Mouse (Mus musculus) olfactory bulb, adult 2 months (tissue): ENCODE measurements around the gene Calhm6.

Experiments used
- CTCF ChIP-seq: fragments of 200-500 bp; IDR thresholded peaks from 2 replicates; pipeline ENCODE4 v1.5.1; 2012; ENCODE audit warnings: low read depth, mild to moderate bottlenecking, low read length, moderate library complexity; ENCODE audit not compliant: insufficient read depth
- POLR2A ChIP-seq: fragments of 200-500 bp; IDR thresholded peaks from 2 replicates; pipeline ENCODE4 v1.6.1; 2012; ENCODE audit warnings: mild to moderate bottlenecking, low read depth, low read length, moderate library complexity; ENCODE audit not compliant: insufficient read depth

GRCm38 (mm10) chr10:34086514-34086913, 41.3 kb downstream of the Calhm6 start:
- TF ChIP-seq CTCF (no peak), POLR2A (no peak)
